Mouse (Mus musculus) hindbrain, embryonic 16.5 days (tissue): Measurements from ENCODE around the gene Arntl. TPM values are rescaled to one million over a fixed set of nuclear protein-coding genes. Genes with fewer than 3 reads are reported as not detected.
A peak's percentile ranks its signal among the peaks of the same experiment; 100 is the strongest.

Source experiments
- ATAC-seq: fragments of 200-750 bp; cut with Nextera tagmentation; 2 replicates; pipeline ENCODE4 v1.8.0; 2017; ENCODE audit warnings: moderate TSS enrichment, moderate library complexity
- H3K27ac ChIP-seq: fragments of 300-500 bp; sonication (generic); 2 replicates; pipeline ENCODE4 v1.5.1; 2014; ENCODE audit warnings: low read depth, mild to moderate bottlenecking, control low read depth, low read length, moderate library complexity
- H3K27me3 ChIP-seq: fragments of 300-500 bp; sonication (generic); replicated peaks from 2 replicates; pipeline ENCODE4 v1.6.1; 2014; ENCODE audit warnings: low read length; ENCODE audit not compliant: control insufficient read depth, insufficient read depth
- H3K36me3 ChIP-seq: fragments of 300-500 bp; sonication (generic); 2 replicates; pipeline ENCODE4 v1.6.1; 2014; ENCODE audit warnings: mild to moderate bottlenecking, low read length, moderate library complexity, mixed read lengths; ENCODE audit not compliant: control insufficient read depth, insufficient read depth
- H3K4me1 ChIP-seq: fragments of 300-500 bp; sonication (generic); 2 replicates; pipeline ENCODE4 v1.6.1; 2014; ENCODE audit warnings: low read depth, low read length; ENCODE audit not compliant: control insufficient read depth, insufficient read depth
- H3K4me2 ChIP-seq: fragments of 300-500 bp; sonication (generic); 2 replicates; pipeline ENCODE4 v1.6.1; 2014; ENCODE audit warnings: mild to moderate bottlenecking, low read length, control low read depth, moderate library complexity
- H3K4me3 ChIP-seq: fragments of 300-500 bp; sonication (generic); 2 replicates; pipeline ENCODE4 v1.5.1; 2014; ENCODE audit warnings: mild to moderate bottlenecking, low read length, control low read depth, moderate library complexity
- H3K9ac ChIP-seq: fragments of 300-500 bp; sonication (generic); 2 replicates; pipeline ENCODE4 v1.6.1; 2014; ENCODE audit warnings: low read depth, mild to moderate bottlenecking, control low read depth, low read length, moderate library complexity
- H3K9me3 ChIP-seq: fragments of 300-500 bp; sonication (generic); 2 replicates; pipeline ENCODE4 v1.6.1; 2014; ENCODE audit warnings: mild to moderate bottlenecking, low read length, moderate library complexity; ENCODE audit not compliant: control insufficient read depth
- WGBS: fragments of 180-500 bp; shearing (Covaris S2); extraction: QIAGEN DNeasy Blood & Tissue Kit; methylation state at CpG from one replicate; pipeline ENCODE4 v1.1.7; 2014; 5-methylcytosine and 5-hydroxymethylcytosine counted together
- polyA plus RNA-seq: library from polyadenylated mRNA; unstranded; fragments of >200 nt; fragmentation: Nextera tagmentation; extraction: Ambion mirVana; gene quantifications from 2 replicates; pipeline ENCODE4 v1.2.1, GENCODE M21; 2015

The Arntl gene
- polyA plus RNA-seq, 1 experiment from 2014 or later: 21.7 TPM

DNA sequence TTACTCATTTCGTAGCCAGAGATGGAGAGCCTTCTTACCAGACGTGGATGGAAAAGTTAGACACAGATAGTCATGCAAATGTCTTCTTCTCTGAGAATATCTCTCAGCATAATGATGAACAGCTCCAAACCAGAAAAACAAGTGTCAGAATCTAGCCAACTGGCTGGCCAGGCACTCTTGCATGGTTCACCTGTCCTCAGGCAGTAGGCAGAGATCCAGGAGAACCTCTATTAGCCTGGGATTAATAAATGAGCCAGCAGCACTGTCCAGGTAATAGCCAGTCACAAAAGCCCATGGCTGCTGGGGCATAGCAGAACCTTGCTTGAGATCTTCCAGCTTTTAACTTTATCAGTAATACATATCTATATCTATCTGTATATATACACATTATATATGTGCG lies 12.6 kb downstream of the Arntl start:
- ATAC-seq: no peak
- Histone ChIP-seq H3K4me3 (no peak overlapping the region), H3K4me1 (peaks cover 12% of the 10 kb centered on the region), H3K27me3 (no peaks in the 10 kb centered on the region), H3K9me3 (no peaks in the 10 kb centered on the region), H3K27ac (no peak overlapping the region), H3K4me2 (no peak overlapping the region), H3K9ac (no peak overlapping the region), H3K36me3 (no peaks in the 10 kb centered on the region)
- WGBS: 89% methylated on average over 3 of the region's 3 CpGs

DNA sequence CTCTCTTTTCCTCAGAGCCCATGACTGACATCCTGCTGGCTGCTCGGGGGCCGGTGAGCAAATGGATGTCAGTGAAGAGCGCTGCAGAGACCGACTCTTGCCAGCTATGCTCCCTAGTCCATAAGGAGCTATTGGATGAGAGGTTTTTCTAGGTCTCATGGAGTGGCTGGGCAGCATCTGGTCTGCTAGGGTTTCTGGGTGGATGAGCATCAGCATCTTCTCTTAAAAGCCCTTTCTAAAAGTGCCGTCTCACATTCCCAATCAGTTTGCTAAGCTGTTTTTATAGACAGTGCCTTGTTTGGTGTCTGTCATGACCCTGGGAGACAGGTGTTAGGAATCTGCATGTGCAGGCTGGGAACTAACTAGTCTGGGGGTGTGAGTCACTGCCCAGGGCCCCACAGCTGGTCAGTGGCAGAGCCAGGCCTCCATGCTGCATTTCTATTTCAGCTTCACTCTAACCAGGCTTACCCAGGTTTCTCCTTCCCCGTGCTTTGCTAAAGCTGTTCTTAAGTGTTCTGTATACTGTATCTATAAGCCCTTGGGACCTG lies 13.5 kb downstream of the Arntl start:
- no peak overlapping the region for H3K9ac ChIP-seq
- H3K4me1 ChIP-seq: peaks cover 11% of the 10 kb centered on the region
- WGBS: 44% methylated on average over 6 of the region's 6 CpGs
- no peak; the same call in 1 of the 2 replicates for ATAC-seq
- no peak overlapping the region for H3K4me3 ChIP-seq
- no peak overlapping the region for H3K4me2 ChIP-seq
- no peaks in the 10 kb centered on the region for H3K27me3 ChIP-seq
- no peak overlapping the region for H3K27ac ChIP-seq
- no peaks in the 10 kb centered on the region for H3K9me3 ChIP-seq
- no peaks in the 10 kb centered on the region for H3K36me3 ChIP-seq

DNA sequence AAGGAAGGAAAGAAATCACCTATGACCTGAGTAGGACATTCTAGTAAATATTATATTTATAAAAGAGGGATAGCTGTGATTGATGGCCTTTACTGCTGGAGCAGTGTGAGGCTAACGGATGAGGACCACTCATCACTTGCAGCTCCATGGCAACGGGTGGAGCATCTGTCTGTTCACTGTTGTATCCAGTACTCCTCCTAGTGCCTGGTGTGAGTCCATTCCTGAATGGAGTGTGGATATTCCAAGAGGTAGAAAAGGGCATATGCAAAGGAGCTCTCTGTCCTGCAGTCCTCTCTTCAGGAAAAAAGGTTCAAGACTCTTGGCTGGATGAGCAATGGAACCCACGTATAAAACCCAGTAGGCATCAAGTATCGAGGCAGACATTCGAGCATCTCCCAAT lies 15.6 kb downstream of the Arntl start:
- WGBS: 79% methylated on average over 5 of the region's 5 CpGs
- H3K9me3 ChIP-seq: no peaks in the 10 kb centered on the region
- no peak overlapping the region for H3K4me2 ChIP-seq
- H3K9ac ChIP-seq: no peak overlapping the region
- ATAC-seq: 0 out of 2 replicates have a peak, but pooled peaks have one; percentile 25
- H3K4me1 ChIP-seq: peaks cover 8% of the 10 kb centered on the region
- no peak overlapping the region for H3K4me3 ChIP-seq
- H3K27ac ChIP-seq: no peak overlapping the region
- no peaks in the 10 kb centered on the region for H3K27me3 ChIP-seq
- H3K36me3 ChIP-seq: no peaks in the 10 kb centered on the region

DNA sequence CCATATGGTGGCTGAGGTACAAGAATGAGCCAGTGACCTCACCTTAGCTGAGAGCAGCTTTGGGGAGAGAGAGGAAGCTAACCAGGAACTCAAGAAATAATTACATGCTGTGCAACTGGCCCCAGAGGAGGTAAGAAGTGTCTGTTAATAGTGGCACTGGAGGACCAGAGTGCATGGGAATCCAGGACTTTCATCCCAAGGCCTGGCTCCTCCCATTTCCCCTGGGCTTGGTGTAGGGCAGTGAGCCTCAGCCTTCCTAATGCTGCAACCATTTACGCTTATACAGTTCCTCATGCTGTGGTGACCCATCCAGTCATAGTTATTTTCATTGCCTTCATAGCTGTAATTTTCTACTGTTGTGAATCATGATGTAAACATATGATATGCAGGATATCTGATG lies 17.4 kb downstream of the Arntl start:
- Histone ChIP-seq H3K36me3 (no peaks in the 10 kb centered on the region), H3K27ac (no peak overlapping the region), H3K9ac (no peak overlapping the region), H3K27me3 (no peaks in the 10 kb centered on the region), H3K4me1 (peaks cover 8% of the 10 kb centered on the region), H3K4me2 (no peak overlapping the region), H3K4me3 (no peak overlapping the region), H3K9me3 (no peaks in the 10 kb centered on the region)
- 90% methylated on average over 1 of the region's 1 CpGs for WGBS
- no peak for ATAC-seq

DNA sequence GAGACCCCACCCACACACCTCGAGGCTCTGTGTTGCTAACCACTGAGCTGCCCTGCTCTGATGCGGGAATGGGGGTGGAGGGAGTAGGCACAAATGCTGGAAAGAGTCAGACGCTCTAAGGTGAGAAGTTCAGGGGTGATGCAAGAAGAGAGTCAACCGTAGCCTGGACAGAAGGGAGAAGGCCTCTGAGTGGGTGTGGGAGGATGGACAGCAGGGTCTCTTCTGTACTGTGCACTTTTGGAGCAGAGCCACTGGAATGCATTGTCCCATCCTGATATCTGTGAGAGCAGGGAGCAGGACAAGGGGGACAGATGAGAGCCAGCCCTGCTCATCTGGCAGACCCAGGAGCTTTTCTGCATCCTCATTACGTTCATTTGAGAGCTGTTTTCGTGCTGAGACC lies 21.2 kb downstream of the Arntl start:
- Histone ChIP-seq H3K9ac (no peak overlapping the region), H3K27me3 (no peaks in the 10 kb centered on the region), H3K4me2 (no peak overlapping the region), H3K9me3 (no peaks in the 10 kb centered on the region), H3K4me3 (no peak overlapping the region), H3K27ac (no peak overlapping the region), H3K4me1 (no peaks in the 10 kb centered on the region), H3K36me3 (no peaks in the 10 kb centered on the region)
- 71% methylated on average over 6 of the region's 6 CpGs for WGBS
- ATAC-seq: no peak

DNA sequence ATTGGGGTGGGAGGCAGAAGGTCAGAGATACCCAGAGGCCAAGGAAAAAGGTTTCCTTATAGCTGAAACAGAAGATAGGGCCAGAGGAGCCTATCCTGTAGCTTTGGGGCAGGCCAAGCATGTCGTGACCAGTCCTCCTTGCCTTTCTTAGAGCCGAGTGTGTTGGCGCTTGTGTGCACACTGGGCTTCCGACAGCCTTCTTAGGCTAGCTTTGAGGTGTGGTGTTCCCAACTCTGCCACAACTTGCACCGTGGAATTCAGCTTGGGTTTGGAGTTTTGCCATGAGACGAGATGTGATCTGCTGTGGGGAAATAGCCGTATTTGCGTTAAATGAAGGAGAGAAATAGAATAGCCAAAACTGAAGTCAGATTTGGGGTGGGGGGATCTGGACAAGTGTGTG lies 28.9 kb downstream of the Arntl start:
- no peak for ATAC-seq
- H3K9ac ChIP-seq: no peak overlapping the region
- 0 out of 2 replicates have a peak, but pooled peaks cover 6% of the 10 kb centered on the region for H3K36me3 ChIP-seq
- H3K4me2 ChIP-seq: no peak overlapping the region
- WGBS: 90% methylated on average over 8 of the region's 8 CpGs
- H3K27ac ChIP-seq: no peak overlapping the region
- no peaks in the 10 kb centered on the region for H3K27me3 ChIP-seq
- no peak overlapping the region for H3K4me3 ChIP-seq
- H3K9me3 ChIP-seq: no peaks in the 10 kb centered on the region
- no peaks in the 10 kb centered on the region; the same call in 1 of the 2 replicates for H3K4me1 ChIP-seq

DNA sequence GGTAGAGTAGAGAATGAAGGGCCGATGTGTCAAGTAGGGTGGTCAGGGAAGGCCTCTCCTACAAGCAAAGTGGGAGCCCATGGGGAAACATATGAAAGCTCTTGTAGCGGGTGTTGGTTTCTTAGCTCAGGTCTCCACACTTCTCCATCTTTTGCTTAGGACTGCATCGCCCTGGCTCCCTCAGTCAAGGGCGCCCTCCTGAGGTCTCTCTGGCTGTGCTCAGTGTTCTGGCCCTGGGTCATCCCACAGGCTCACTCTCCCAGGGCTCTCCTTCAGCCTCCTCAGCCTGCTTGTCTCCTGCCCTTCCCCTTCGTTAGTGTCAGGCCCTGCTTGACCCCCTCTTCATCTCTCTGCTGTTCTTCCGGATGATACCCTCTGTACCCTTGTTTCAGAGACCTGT lies 31.1 kb downstream of the Arntl start:
- H3K9me3 ChIP-seq: no peaks in the 10 kb centered on the region
- 0 out of 2 replicates have a peak, but pooled peaks cover 6% of the 10 kb centered on the region for H3K36me3 ChIP-seq
- no peak overlapping the region for H3K4me3 ChIP-seq
- no peak for ATAC-seq
- H3K4me1 ChIP-seq: peaks cover 15% of the 10 kb centered on the region
- no peak overlapping the region for H3K27ac ChIP-seq
- WGBS: 74% methylated on average over 6 of the region's 6 CpGs
- no peak overlapping the region for H3K9ac ChIP-seq
- no peaks in the 10 kb centered on the region for H3K27me3 ChIP-seq
- no peak overlapping the region for H3K4me2 ChIP-seq

DNA sequence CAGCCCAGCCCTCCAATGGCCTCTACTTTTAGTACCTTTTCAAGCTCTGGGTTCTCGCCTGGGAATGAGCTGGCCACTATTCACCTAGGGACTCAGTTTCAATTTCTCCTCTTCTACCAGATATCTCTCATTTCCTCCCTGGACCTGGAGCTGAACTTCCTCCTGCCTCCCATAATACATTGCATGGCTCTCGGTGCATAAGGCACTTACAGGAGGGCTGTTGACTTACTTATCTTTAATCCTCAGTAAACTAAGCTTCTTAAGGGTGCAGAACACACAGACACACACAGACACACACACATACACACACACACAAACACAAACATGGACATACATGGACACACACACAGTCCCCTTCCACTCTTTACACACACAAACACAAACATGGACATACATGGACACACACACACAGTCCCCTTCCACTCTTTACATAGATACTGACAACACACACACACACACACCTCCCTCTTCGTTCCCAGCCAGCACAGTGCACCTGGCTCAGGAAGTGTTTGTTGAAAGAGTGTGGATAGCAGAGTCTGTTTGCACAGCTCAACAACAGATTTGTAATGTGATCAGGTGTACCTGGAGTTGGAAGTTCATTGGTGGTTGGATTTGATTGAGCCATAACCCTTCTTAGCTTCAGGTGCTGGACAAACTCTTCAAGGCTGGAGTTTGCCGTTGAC lies 32.3 kb downstream of the Arntl start:
- H3K4me1 ChIP-seq: peaks cover 15% of the 10 kb centered on the region
- H3K27me3 ChIP-seq: no peaks in the 10 kb centered on the region
- H3K4me3 ChIP-seq: no peak overlapping the region
- 0 out of 2 replicates have a peak, but pooled peaks cover 6% of the 10 kb centered on the region for H3K36me3 ChIP-seq
- H3K4me2 ChIP-seq: no peak overlapping the region
- no peak overlapping the region for H3K9ac ChIP-seq
- H3K27ac ChIP-seq: no peak overlapping the region
- ATAC-seq: no peak
- WGBS: 81% methylated on average over 4 of the region's 4 CpGs
- H3K9me3 ChIP-seq: no peaks in the 10 kb centered on the region

DNA sequence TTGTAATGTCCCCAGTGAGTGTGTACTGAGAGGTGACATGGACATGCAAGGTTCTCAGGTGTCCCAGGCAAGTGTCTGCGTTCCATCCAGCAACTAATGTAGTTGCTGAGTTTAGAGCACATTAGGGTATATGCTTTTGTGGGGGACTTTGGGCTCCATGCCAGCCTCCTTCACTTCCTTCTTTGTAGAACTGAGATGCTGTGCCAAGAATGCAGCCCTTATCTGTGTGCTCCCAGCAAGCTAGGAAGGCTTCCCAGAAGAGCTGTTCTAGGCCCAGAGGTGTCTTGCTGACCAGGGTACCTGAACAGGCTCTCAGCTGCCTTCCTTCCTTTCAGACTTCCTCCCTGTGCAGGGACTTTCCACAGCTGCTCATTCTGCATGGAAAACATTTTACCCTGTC lies 33.2 kb downstream of the Arntl start:
- Histone ChIP-seq H3K9ac (no peak overlapping the region), H3K36me3 (0 out of 2 replicates have a peak, but pooled peaks cover 3% of the 10 kb centered on the region), H3K9me3 (no peaks in the 10 kb centered on the region), H3K4me3 (no peak overlapping the region), H3K4me1 (peaks cover 20% of the 10 kb centered on the region), H3K4me2 (no peak overlapping the region), H3K27ac (no peak overlapping the region), H3K27me3 (no peaks in the 10 kb centered on the region)
- 62% methylated on average over 1 of the region's 1 CpGs for WGBS
- no peak for ATAC-seq
